Mouse (Mus musculus) embryonic fibroblast, embryonic 13.5 days (primary cell): ENCODE data around the gene Krt19.

Experiments used
- CTCF ChIP-seq: IDR thresholded peaks from 2 replicates; pipeline ENCODE4 v1.5.1; 2011; ENCODE audit warnings: mild to moderate bottlenecking, control low read depth, low read length, moderate library complexity, borderline replicate concordance; ENCODE audit not compliant: insufficient read depth
- POLR2A ChIP-seq: IDR thresholded peaks from 2 replicates; pipeline ENCODE4 v1.6.1; 2011; ENCODE audit warnings: low read depth, mild to moderate bottlenecking, control low read depth, low read length, moderate library complexity

GRCm38 (mm10) chr11:100155497-100156255, 7.2 kb upstream of the Krt19 start:
- TF ChIP-seq POLR2A (no peak), CTCF (no peak)
